Mouse (Mus musculus) olfactory bulb, adult 2 months (tissue): ENCODE results near the gene Zfp770. TPM values are rescaled to one million over a fixed set of nuclear protein-coding genes. Genes with fewer than 3 reads are reported as not detected.
"Not testable (repeated sequence)": the region's sequence is repeated elsewhere in the genome, so short reads cannot be mapped to it uniquely, and the experiment has no call there.

Experiments
- H3K27ac ChIP-seq: fragments of 200-500 bp; 2 replicates; pipeline ENCODE4 v1.5.1; 2012; ENCODE audit warnings: low read depth, low read length; ENCODE audit not compliant: insufficient read depth
- H3K4me1 ChIP-seq: fragments of 200-500 bp; 2 replicates; pipeline ENCODE4 v1.6.1; 2012; ENCODE audit warnings: low read length; ENCODE audit not compliant: control insufficient read depth, insufficient read depth
- H3K4me3 ChIP-seq: fragments of 200-500 bp; 2 replicates; pipeline ENCODE4 v1.5.1; 2012; ENCODE audit warnings: mild to moderate bottlenecking, low read depth, low read length, moderate library complexity; ENCODE audit not compliant: insufficient read depth
- CTCF ChIP-seq: fragments of 200-500 bp; IDR thresholded peaks from 2 replicates; pipeline ENCODE4 v1.5.1; 2012; ENCODE audit warnings: low read depth, mild to moderate bottlenecking, low read length, moderate library complexity; ENCODE audit not compliant: insufficient read depth
- POLR2A ChIP-seq: fragments of 200-500 bp; IDR thresholded peaks from 2 replicates; pipeline ENCODE4 v1.6.1; 2012; ENCODE audit warnings: mild to moderate bottlenecking, low read depth, low read length, moderate library complexity; ENCODE audit not compliant: insufficient read depth
- WGBS: fragments of 180-500 bp; shearing (Covaris S2); methylation state at CpG from one replicate; pipeline ENCODE4 v1.1.7; 2018; 5-methylcytosine and 5-hydroxymethylcytosine counted together
- polyA plus RNA-seq: library from polyadenylated mRNA; stranded (reverse); fragments of >200 nt; gene quantifications from 2 replicates; pipeline ENCODE4 v1.2.4, GENCODE M21; 2012; ENCODE audit warnings: low replicate concordance; ENCODE audit not compliant: missing spikeins, insufficient read depth, insufficient read length

Zfp770 gene
- polyA plus RNA-seq = not detected in 2 replicates

DNA sequence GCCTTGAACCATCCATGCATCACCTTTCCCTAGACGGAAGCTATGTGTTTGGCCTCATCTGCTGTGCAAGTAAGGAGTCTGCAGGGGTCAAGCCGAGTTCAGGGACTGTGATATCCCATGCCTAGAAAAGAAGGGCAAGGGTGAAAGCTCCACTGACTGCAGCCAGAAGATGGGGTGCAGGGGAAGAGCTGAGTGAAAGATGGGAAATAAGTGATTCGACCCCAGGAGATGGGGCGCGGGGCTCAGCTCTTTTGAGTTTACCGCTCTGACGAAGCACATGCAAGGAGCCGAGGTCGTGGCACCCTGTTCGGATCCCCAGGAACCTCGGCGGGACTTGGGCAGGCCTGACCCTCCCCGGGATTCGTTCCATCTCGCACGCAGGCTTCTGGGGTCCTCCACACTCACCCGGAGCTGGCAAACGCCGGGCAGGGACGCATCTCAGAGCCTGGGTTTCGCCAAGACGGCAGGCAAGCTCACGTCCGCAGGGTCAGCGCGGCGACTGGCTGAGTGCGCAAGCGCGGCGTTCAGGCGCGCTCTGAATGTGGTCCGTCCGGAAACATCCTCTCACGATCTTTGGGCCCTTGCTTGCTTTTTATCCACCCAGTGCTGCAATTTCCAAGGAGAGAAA lies at the start of gene Zfp770:
Gene Zfp770 (minus strand): TSS at position 538 of the 628 bp plus-strand sequence.
- Histone ChIP-seq H3K27ac (peak within 1 kb of the TSS; percentile 40), H3K4me3 (peak within 1 kb of the TSS; percentile 85), H3K4me1 (no peaks in the 10 kb centered on the region)
- TF ChIP-seq CTCF (no peak), POLR2A (peak; percentile 94)
- WGBS = under 1% methylated on average over 36 of the region's 36 CpGs

DNA sequence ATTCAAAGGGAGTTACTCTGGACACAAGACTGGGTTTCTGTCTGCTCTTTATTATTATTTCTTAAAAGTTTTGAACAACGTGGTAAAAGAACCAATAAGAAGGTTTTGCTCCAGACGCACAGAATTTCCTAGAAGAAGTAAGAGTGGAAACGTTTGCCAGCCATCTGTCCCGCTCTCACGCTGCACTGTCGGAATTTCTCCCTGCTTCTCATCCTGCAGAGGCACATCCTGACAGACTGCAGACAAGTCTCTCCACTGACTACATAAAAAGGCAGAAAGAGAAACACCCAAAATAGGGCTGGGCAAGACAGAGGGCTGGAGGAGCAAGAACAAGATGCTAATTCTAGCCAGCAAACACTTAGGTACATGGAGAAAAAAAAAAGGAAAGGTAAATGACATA lies 48.2 kb upstream of the Zfp770 start:
- Histone ChIP-seq H3K4me1 (no peaks in the 10 kb centered on the region), H3K27ac (no peak overlapping the region), H3K4me3 (no peak overlapping the region)
- no peak for TF ChIP-seq CTCF
- TF ChIP-seq POLR2A = no peak
- 84% methylated on average over 6 of the region's 6 CpGs for WGBS

- H3K4me3 ChIP-seq = no peak overlapping the region
- H3K4me1 ChIP-seq = no peaks in the 10 kb centered on the region
- WGBS = 28% methylated on average over 4 of the region's 4 CpGs
- TF ChIP-seq POLR2A (no peak), CTCF (no peak)
- H3K27ac ChIP-seq = no peak overlapping the region
These were observed 36.4 kb upstream of the Zfp770 start for GRCm38 (mm10) chr2:114237639-114238038.

DNA sequence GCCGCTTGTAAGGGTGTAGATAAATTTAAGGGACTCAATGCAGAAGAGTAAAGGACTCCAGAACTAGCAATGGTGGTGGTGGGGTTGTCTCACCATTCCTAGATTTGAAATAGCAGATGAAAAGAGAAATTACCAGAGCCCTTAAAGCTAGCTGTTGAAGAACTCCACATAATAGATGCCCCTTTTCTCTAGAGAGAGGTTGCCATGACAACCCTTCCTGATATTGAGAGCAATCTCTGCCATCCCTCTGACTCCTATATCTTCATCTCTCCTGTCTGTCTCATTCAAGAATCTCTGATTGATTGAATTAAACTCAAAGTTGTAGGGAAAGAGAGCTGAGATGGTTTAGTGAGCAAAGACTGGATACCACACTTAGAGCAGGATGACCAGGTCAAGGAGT lies 35.3 kb upstream of the Zfp770 start:
- WGBS = 93% methylated on average over 1 of the region's 1 CpGs
- no peaks in the 10 kb centered on the region for H3K4me1 ChIP-seq
- no peak overlapping the region for H3K27ac ChIP-seq
- no peak for TF ChIP-seq CTCF
- no peak for TF ChIP-seq POLR2A
- H3K4me3 ChIP-seq = no peak overlapping the region

- WGBS = 84% methylated on average over 3 of the region's 3 CpGs
- no peak for TF ChIP-seq POLR2A
- TF ChIP-seq CTCF = no peak
- Histone ChIP-seq H3K27ac (no peak overlapping the region), H3K4me3 (no peak overlapping the region), H3K4me1 (no peaks in the 10 kb centered on the region)
These were observed 34.3 kb upstream of the Zfp770 start for GRCm38 (mm10) chr2:114235584-114235983.

- H3K27ac ChIP-seq = no peak overlapping the region
- no peak for TF ChIP-seq POLR2A
- TF ChIP-seq CTCF = no peak
- no peaks in the 10 kb centered on the region for H3K4me1 ChIP-seq
- no peak overlapping the region for H3K4me3 ChIP-seq
- 70% methylated on average over 2 of the region's 2 CpGs for WGBS
These were observed 30.0 kb upstream of the Zfp770 start for GRCm38 (mm10) chr2:114231248-114231647.

DNA sequence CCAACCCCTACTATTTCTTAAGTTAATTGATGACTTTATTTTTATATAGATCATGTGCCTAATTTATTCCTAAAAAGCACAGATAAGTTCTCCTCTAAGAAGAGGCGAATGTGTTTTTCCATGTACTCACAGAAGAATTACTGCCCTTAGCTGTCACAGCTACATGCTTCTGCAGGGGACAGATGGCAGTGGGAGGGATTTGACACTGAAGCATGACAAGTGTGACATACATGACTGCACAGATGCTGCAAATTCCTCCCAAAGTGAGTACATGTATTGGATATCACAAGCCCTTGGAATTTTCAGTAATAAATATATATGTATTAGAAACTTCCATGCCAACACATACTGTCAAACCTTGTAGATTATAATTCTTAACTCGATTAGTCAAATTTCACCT lies 27.4 kb upstream of the Zfp770 start:
- Histone ChIP-seq H3K27ac (no peak overlapping the region), H3K4me1 (no peaks in the 10 kb centered on the region), H3K4me3 (no peak overlapping the region)
- no peak for TF ChIP-seq POLR2A
- TF ChIP-seq CTCF = no peak
- WGBS = 84% methylated on average over 2 of the region's 2 CpGs

DNA sequence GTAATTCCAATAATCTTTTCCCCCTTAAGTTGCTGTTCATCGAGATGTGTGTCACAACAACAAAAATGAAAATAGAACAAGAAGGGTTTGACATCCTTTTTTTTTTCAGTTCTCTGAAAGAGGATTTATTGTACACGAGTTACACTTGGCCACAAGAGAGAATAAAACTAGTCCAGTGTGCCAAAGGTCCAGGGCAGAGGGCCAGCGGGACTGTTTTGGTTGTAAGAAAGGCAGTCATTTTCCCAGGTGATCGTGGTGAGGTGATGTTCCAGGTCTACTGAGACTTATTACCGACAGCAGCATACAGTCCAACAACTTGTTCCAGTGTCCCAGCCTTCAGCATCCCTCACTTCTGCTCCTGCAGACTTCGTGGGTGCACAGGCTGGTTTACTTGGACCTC lies 3.8 kb upstream of the Zfp770 start:
- Histone ChIP-seq H3K4me3 (no peak overlapping the region), H3K4me1 (no peaks in the 10 kb centered on the region), H3K27ac (no peak overlapping the region)
- WGBS = 60% methylated on average over 6 of the region's 6 CpGs
- TF ChIP-seq POLR2A (no peak), CTCF (no peak)

GRCm38 (mm10) chr2:114201574-114201973 lies 305 bp upstream of the Zfp770 start:
- TF ChIP-seq POLR2A (no peak), CTCF (no peak)

GRCm38 (mm10) chr2:114196421-114196820 lies 4.8 kb downstream of the Zfp770 start:
- Histone ChIP-seq H3K4me3 (no peak overlapping the region), H3K27ac (no peak overlapping the region), H3K4me1 (no peaks in the 10 kb centered on the region)
- WGBS = 64% methylated on average over 5 of the region's 5 CpGs
- TF ChIP-seq POLR2A (no peak), CTCF (no peak)

More at GRCm38 (mm10) chr2:114201574-114201973, 305 bp upstream of the Zfp770 start:
- Histone ChIP-seq H3K4me1 (no peaks in the 10 kb centered on the region), H3K27ac (peak overlapping the region; percentile 40; the same call in 1 of the 2 replicates), H3K4me3 (peak overlapping the region; percentile 85)
- 27% methylated on average over 4 of the region's 4 CpGs for WGBS

DNA sequence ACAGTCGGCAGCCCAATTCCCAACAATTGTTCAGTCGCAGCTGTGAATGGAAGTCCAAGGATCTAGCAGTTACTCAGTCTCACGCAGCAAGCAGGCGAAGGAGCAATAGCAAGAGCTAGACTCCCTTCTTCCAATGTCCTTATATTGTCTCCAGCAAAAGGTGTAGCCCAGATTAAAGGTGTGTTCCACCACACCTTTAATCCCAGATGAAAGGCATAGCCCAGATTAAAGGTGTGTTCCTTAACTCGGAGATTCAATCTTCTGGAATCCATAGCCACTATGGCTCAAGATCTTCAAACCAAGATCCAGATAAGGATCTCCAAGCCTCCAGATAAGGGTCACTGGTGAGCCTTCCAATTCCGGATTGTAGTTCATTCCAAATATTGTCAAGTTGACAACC lies 14.3 kb downstream of the Zfp770 start, which contains the start of gene Aqr:
Gene Aqr (minus strand): TSS at position 101 of the 400 bp plus-strand sequence.
- not testable (repeated sequence) for H3K27ac ChIP-seq, H3K4me1 ChIP-seq, H3K4me3 ChIP-seq
- 95% methylated on average over 1 of the region's 6 CpGs for WGBS
